Mouse (Mus musculus) macrophage (primary cell): ENCODE results near the gene Cep131. TPM values are rescaled to one million over a fixed set of nuclear protein-coding genes. Genes with fewer than 3 reads are reported as not detected.

Source experiments
- H3K27ac ChIP-seq: fragments of 350-480 bp; formaldehyde crosslinking; 2 replicates; pipeline ENCODE4 v1.9.0; 2021
- H3K36me3 ChIP-seq: fragments of 350-480 bp; formaldehyde crosslinking; 2 replicates; pipeline ENCODE4 v1.9.0; 2021; ENCODE audit errors: inconsistent target
- H3K4me3 ChIP-seq: fragments of 350-480 bp; formaldehyde crosslinking; 2 replicates; pipeline ENCODE4 v1.9.0; 2021; ENCODE audit errors: inconsistent target
- H3K79me2 ChIP-seq: fragments of 350-480 bp; formaldehyde crosslinking; 2 replicates; pipeline ENCODE4 v1.9.0; 2021; ENCODE audit errors: inconsistent target
- WGBS: methylation state at CpG from one replicate; pipeline ENCODE4 v1.1.7; 2026; ENCODE audit warnings: inconsistent platforms; ENCODE audit not compliant: missing documents; 5-methylcytosine and 5-hydroxymethylcytosine counted together
- polyA plus RNA-seq: library from polyadenylated mRNA; stranded (reverse); fragments of 250-400 nt; gene quantifications from 3 replicates; pipeline ENCODE4 v1.2.4, GENCODE M21; 2018; ENCODE audit warnings: inconsistent platforms

The Cep131 gene
- polyA plus RNA-seq, 1 experiment from 2014 or later: 5.7 TPM

DNA sequence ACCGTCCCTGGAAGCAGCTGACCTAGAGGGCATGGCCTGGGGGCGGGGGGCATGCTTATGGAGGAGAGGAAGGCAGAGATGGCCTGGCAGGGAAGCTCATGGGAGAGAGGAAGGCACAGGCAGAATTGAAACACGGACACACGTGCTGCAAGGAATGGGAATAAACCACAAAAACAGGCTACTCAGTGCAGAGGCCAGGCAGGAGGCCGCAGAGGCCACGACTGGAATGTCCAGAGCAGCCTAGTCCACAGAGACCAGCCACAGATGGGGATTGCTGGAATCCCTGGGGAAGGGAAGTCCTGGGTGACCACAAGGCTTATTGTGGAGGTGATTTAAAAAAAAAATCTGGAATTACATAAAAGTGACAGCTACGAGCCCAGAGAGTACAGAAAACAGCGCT, 37.6 kb downstream of the Cep131 start:
- Histone ChIP-seq H3K27ac (no peak overlapping the region), H3K36me3 (no peaks in the 10 kb centered on the region), H3K4me3 (no peak overlapping the region), H3K79me2 (no peaks in the 10 kb centered on the region)
- 91% methylated on average over 8 of the region's 8 CpGs for WGBS

GRCm38 (mm10) chr11:120048252-120048556, 38.4 kb downstream of the Cep131 start:
- WGBS: 10% methylated on average over 23 of the region's 23 CpGs
- Histone ChIP-seq H3K79me2 (no peaks in the 10 kb centered on the region), H3K4me3 (no peak overlapping the region), H3K27ac (no peak overlapping the region), H3K36me3 (no peaks in the 10 kb centered on the region)

DNA sequence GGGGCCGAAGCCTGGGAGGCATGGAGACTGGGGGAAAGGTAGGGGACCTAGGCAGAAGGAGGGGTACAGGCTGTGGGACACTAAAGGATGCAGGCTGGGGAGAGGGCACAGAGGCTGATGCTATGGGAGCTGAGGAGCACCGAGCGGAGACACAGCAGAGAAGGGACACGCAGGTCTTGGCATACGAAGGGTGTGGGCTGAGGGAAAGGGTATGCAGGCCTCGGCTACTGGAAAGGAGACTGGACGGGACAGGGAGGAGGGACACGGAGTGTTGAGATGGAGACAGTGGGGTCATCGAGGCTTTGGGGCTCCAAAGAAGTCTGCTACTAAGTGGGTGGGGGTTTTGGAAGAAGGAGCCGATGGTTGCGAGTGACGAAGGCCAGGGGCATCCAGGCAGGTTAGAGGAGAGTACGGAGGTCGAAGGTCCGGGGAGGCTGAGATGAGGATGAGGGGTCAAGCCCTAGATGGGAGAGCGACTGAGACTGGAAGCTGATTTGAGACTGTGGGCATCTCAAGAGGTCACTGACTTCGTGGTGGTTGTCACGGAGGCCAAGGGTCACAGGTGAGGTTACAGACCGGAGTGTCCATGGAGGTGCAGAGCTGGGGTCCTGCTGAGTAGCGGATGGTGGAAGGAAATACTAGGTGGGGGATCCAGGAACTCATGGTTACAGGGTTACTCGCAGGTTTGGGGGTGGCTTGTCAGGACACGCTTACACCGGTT, 38.9 kb downstream of the Cep131 start:
- no peak overlapping the region for H3K4me3 ChIP-seq
- no peak overlapping the region for H3K27ac ChIP-seq
- 34% methylated on average over 23 of the region's 23 CpGs for WGBS
- no peaks in the 10 kb centered on the region for H3K36me3 ChIP-seq
- H3K79me2 ChIP-seq: no peaks in the 10 kb centered on the region

GRCm38 (mm10) chr11:120046553-120047191, 40.0 kb downstream of the Cep131 start, which contains the start of gene Aatk:
Gene Aatk (minus strand): TSS chr11:120047167.
- Histone ChIP-seq H3K79me2 (no peaks in the 10 kb centered on the region), H3K36me3 (no peaks in the 10 kb centered on the region), H3K27ac (no peak within 1 kb of the TSS), H3K4me3 (no peak within 1 kb of the TSS)
- 24% methylated on average over 31 of the region's 63 CpGs for WGBS

- Histone ChIP-seq H3K4me3 (no peak overlapping the region), H3K79me2 (peaks cover 5% of the 10 kb centered on the region; the same call in 1 of the 2 replicates), H3K36me3 (no peaks in the 10 kb centered on the region), H3K27ac (no peak overlapping the region)
- 91% methylated on average over 10 of the region's 11 CpGs for WGBS
These were observed 40.6 kb downstream of the Cep131 start for GRCm38 (mm10) chr11:120045839-120046552.

DNA sequence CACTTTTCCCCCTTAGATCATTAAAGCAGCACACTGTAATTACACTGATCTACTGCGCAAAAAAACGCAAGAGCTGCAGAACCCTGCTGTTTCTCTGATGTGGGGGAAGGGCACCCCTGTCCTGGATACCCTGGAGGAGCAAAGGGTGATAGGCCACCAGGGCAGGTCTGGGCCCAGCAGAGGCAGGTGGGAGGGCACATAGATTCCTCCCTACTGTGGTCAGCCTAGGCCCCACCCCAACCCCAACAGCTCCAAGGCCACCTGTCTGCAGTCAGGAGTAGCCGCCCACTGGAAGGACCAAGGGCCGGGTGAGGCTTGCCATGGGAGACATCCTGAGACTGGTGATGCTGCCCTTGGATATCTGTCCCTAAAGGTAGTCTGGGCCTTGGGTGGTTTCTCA, 41.3 kb downstream of the Cep131 start:
- H3K4me3 ChIP-seq: no peak overlapping the region
- no peak overlapping the region for H3K27ac ChIP-seq
- no peaks in the 10 kb centered on the region for H3K36me3 ChIP-seq
- H3K79me2 ChIP-seq: peaks cover 9% of the 10 kb centered on the region; the same call in 1 of the 2 replicates
- WGBS: 83% methylated on average over 4 of the region's 4 CpGs

GRCm38 (mm10) chr11:120042141-120042838, 44.3 kb downstream of the Cep131 start:
- Histone ChIP-seq H3K36me3 (no peaks in the 10 kb centered on the region), H3K4me3 (no peak overlapping the region)
- 20% methylated on average over 7 of the region's 7 CpGs for whole genome bisulfite sequencing

GRCm38 (mm10) chr11:120041191-120042123, 45.2 kb downstream of the Cep131 start:
- peaks cover 43% of the 10 kb centered on the region for H3K79me2 ChIP-seq
- WGBS: 34% methylated on average over 12 of the region's 13 CpGs
- no peaks in the 10 kb centered on the region for H3K36me3 ChIP-seq
- H3K27ac ChIP-seq: peak overlapping the region; percentile 99
- peak overlapping the region; percentile 74 for H3K4me3 ChIP-seq

More at GRCm38 (mm10) chr11:120042141-120042838, 44.3 kb downstream of the Cep131 start:
- peak overlapping the region; percentile 99 for H3K27ac ChIP-seq
- peaks cover 35% of the 10 kb centered on the region for H3K79me2 ChIP-seq

GRCm38 (mm10) chr11:120040440-120040839, 46.2 kb downstream of the Cep131 start:
- WGBS: 8% methylated on average over 8 of the region's 8 CpGs
- H3K27ac ChIP-seq: peak overlapping the region; percentile 99
- H3K4me3 ChIP-seq: peak overlapping the region; percentile 74
- H3K79me2 ChIP-seq: peaks cover 53% of the 10 kb centered on the region
- H3K36me3 ChIP-seq: no peaks in the 10 kb centered on the region

DNA sequence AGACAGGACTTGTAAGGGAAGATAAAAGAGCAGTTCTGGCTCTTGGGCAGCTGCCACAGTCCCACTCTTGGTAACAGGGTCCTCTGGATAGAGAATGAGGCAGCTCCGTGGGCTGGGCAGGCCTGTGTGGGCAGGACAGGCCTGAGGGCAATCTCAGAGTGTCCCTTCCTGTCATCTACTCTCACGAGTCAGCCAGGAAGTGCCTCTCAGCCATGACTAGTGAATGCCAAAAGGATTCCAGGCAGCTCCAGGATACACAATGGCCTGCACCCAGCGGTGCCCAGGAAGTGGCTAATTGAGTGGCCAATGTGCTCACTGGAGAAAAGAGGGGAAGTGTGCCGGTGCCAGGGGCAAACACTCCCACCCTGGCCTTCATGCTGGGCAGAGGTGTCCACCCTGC, 47.0 kb downstream of the Cep131 start:
- Histone ChIP-seq H3K36me3 (no peaks in the 10 kb centered on the region), H3K27ac (peak overlapping the region; percentile 99), H3K4me3 (peak overlapping the region; percentile 74; the same call in 1 of the 2 replicates), H3K79me2 (peaks cover 57% of the 10 kb centered on the region)
- 6% methylated on average over 4 of the region's 4 CpGs for WGBS

GRCm38 (mm10) chr11:120034762-120035161, 51.9 kb downstream of the Cep131 start:
- WGBS: 5% methylated on average over 5 of the region's 5 CpGs
- no peak overlapping the region for H3K4me3 ChIP-seq
- H3K79me2 ChIP-seq: peaks cover 63% of the 10 kb centered on the region
- no peaks in the 10 kb centered on the region for H3K36me3 ChIP-seq
- peak overlapping the region; percentile 72 for H3K27ac ChIP-seq

GRCm38 (mm10) chr11:120034306-120034705, 52.3 kb downstream of the Cep131 start:
- 29% methylated on average over 1 of the region's 3 CpGs for WGBS
- Histone ChIP-seq H3K4me3 (no peak overlapping the region), H3K36me3 (no peaks in the 10 kb centered on the region), H3K27ac (peak overlapping the region; percentile 72), H3K79me2 (peaks cover 58% of the 10 kb centered on the region)

DNA sequence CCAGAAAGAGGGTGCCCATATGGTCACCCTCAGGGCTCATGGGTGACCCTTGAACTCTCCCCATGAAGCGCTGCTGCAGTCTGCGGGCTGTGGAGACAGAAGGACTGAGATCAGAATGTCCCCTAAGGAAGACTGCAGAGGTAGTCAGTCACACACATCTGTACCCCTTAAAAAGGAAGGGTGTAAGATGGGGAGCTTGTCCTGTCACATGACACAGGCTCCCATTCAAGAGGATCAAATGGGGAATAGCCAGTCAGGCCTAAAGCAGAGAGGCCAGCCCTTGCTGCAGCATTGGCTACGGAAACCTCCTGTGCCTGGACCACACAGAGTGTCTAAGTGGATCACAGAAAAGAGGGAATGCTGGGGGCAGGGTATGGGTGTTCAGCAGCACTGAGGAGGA, 53.2 kb downstream of the Cep131 start:
- Histone ChIP-seq H3K36me3 (no peaks in the 10 kb centered on the region), H3K27ac (peak overlapping the region; percentile 72), H3K79me2 (peaks cover 50% of the 10 kb centered on the region), H3K4me3 (no peak overlapping the region)
- 91% methylated on average over 3 of the region's 3 CpGs for WGBS
